Mouse (Mus musculus) cerebellum, adult 2 months (tissue): ENCODE measurements around the gene Calu.

ENCODE experiments used
- CTCF ChIP-seq: fragments of 200-500 bp; IDR thresholded peaks from 2 replicates; pipeline ENCODE4 v1.5.1; 2011; ENCODE audit warnings: low read depth, mild to moderate bottlenecking, control low read depth, low read length, moderate library complexity, borderline replicate concordance; ENCODE audit not compliant: insufficient read depth
- POLR2A ChIP-seq: fragments of 200-500 bp; IDR thresholded peaks from 2 replicates; pipeline ENCODE4 v1.6.1; 2011; ENCODE audit warnings: low read length, control low read depth, borderline replicate concordance; ENCODE audit not compliant: insufficient read depth

- TF ChIP-seq CTCF (no peak), POLR2A (no peak)
These were observed 40.8 kb downstream of the Calu start for GRCm38 (mm10) chr6:29388606-29389080.
